Mouse (Mus musculus): ENCODE results near the gene Nup62.

Nup62 gene

GRCm38 (mm10) chr7:44848561-44849415, 32.9 kb downstream of the Nup62 start, which contains the start of the genes Akt1s1 and Tbc1d17:
Gene Akt1s1 (plus strand): TSS chr7:44848991.
Gene Tbc1d17 (minus strand): TSS chr7:44849079.
- peak; percentile 100 for DNase-seq (ENCODE audit: low spot score)

- peak; percentile 94 for DNase-seq (ENCODE audit: low spot score)
Observed at GRCm38 (mm10) chr7:44849416-44850111, 33.7 kb downstream of the Nup62 start.

GRCm38 (mm10) chr7:44850146-44850545, 34.3 kb downstream of the Nup62 start:
- DNase-seq (ENCODE audit: low spot score), result peak; percentile 79

- DNase-seq (ENCODE audit: low spot score), result no peak
Observed at GRCm38 (mm10) chr7:44850789-44851624, 35.1 kb downstream of the Nup62 start.

GRCm38 (mm10) chr7:44851625-44852234, 35.8 kb downstream of the Nup62 start:
- DNase-seq (ENCODE audit: low spot score), result no peak

- no peak for DNase-seq (ENCODE audit: low spot score)
Observed at GRCm38 (mm10) chr7:44852259-44853027, 36.6 kb downstream of the Nup62 start.

GRCm38 (mm10) chr7:44853065-44853464, 37.2 kb downstream of the Nup62 start:
- no peak for DNase-seq (ENCODE audit: low spot score)

GRCm38 (mm10) chr7:44853596-44854355, 37.9 kb downstream of the Nup62 start:
- DNase-seq (ENCODE audit: low spot score), result no peak

- DNase-seq (ENCODE audit: low spot score), result peak; percentile 79
Observed at GRCm38 (mm10) chr7:44854356-44855031, 38.6 kb downstream of the Nup62 start.

GRCm38 (mm10) chr7:44855036-44855435, 39.1 kb downstream of the Nup62 start:
- DNase-seq (ENCODE audit: low spot score), result no peak

GRCm38 (mm10) chr7:44856265-44856916, 40.5 kb downstream of the Nup62 start:
- no peak for DNase-seq (ENCODE audit: low spot score)

- peak; percentile 94 for DNase-seq (ENCODE audit: low spot score)
Observed at GRCm38 (mm10) chr7:44857042-44857552, 41.2 kb downstream of the Nup62 start, which contains the start of gene Pnkp. Gene Pnkp (plus strand): TSS chr7:44857139.

- no peak for DNase-seq (ENCODE audit: low spot score)
Observed at GRCm38 (mm10) chr7:44857905-44858304, 42.0 kb downstream of the Nup62 start.

- no peak for DNase-seq (ENCODE audit: low spot score)
Observed at GRCm38 (mm10) chr7:44859896-44860295, 44.0 kb downstream of the Nup62 start.

- no peak for DNase-seq (ENCODE audit: low spot score)
Observed at GRCm38 (mm10) chr7:44860576-44861428, 44.9 kb downstream of the Nup62 start.

- DNase-seq (ENCODE audit: low spot score), result no peak
Observed at GRCm38 (mm10) chr7:44861429-44861816, 45.5 kb downstream of the Nup62 start.

GRCm38 (mm10) chr7:44862434-44862833, 46.5 kb downstream of the Nup62 start:
- DNase-seq (ENCODE audit: low spot score), result no peak

- no peak for DNase-seq (ENCODE audit: low spot score)
Observed at GRCm38 (mm10) chr7:44863210-44863609, 47.3 kb downstream of the Nup62 start.

Data from layer of hippocampus, adult 11-12 months (tissue).